Mouse (Mus musculus) G1E (cell line): ENCODE measurements at regions not wholly inside any gene's neighbourhood (a gene's known extent, or its start where the extent isn't known, plus 50 kb on each side); places are given as distances from the start of the nearest gene placed in this dataset.

Source experiments
- CTCF ChIP-seq: IDR thresholded peaks from 2 replicates; pipeline ENCODE4 v1.5.1; 2012; ENCODE audit warnings: low read depth, low read length, inconsistent platforms, mixed read lengths
- GATA1 ChIP-seq: IDR thresholded peaks from 2 replicates; pipeline ENCODE4 v1.6.1; 2012; ENCODE audit warnings: borderline replicate concordance, low read length, inconsistent platforms, mixed read lengths
- POLR2AphosphoS5 ChIP-seq: IDR thresholded peaks from 2 replicates; pipeline ENCODE4 v1.6.1; 2012; ENCODE audit warnings: low read depth, low read length, inconsistent platforms; ENCODE audit not compliant: insufficient replicate concordance
- TAL1 ChIP-seq: conservative IDR thresholded peaks from 2 replicates; pipeline ENCODE4 v1.6.1; 2012; ENCODE audit warnings: low read depth, low read length, inconsistent platforms, mixed read lengths

- no peak for TF ChIP-seq CTCF
- no peak for TF ChIP-seq GATA1
- TF ChIP-seq TAL1: no peak
- TF ChIP-seq POLR2AphosphoS5: no peak
Observed at GRCm38 (mm10) chr8:10855696-10856095, 152.6 kb downstream of the Irs2 start.
